Mouse (Mus musculus) heart, adult 2 months (tissue): ENCODE measurements around the gene Sigirr. TPM values are rescaled to one million over a fixed set of nuclear protein-coding genes. Genes with fewer than 3 reads are reported as not detected.

Experiments used
- DNase-seq, 2 experiments: peaks; one replicate each; pipeline ENCODE4 v3.0.0; 2021
- H3K27ac ChIP-seq: fragments of 200-600 bp; 2 replicates; pipeline ENCODE4 v1.8.1; 2022
- H3K27me3 ChIP-seq: fragments of 200-500 bp; 2 replicates; pipeline ENCODE4 v1.6.1; 2012; ENCODE audit warnings: mild to moderate bottlenecking, low read length, inconsistent platforms, mixed read lengths; ENCODE audit not compliant: control insufficient read depth, insufficient read depth
- H3K36me3 ChIP-seq: fragments of 200-500 bp; 2 replicates; pipeline ENCODE4 v1.6.1; 2012; ENCODE audit warnings: low read length, inconsistent platforms; ENCODE audit not compliant: control insufficient read depth, insufficient read depth
- H3K4me1 ChIP-seq: fragments of 200-500 bp; 2 replicates; pipeline ENCODE4 v1.6.1; 2011; ENCODE audit warnings: low read length; ENCODE audit not compliant: control insufficient read depth, insufficient read depth
- H3K4me3 ChIP-seq: fragments of 200-600 bp; 2 replicates; pipeline ENCODE4 v1.8.1; 2022
- H3K79me2 ChIP-seq: fragments of 200-500 bp; replicated peaks from 2 replicates; pipeline ENCODE4 v1.6.1; 2012; ENCODE audit warnings: mild to moderate bottlenecking, inconsistent platforms, low read length, moderate library complexity, mixed read lengths; ENCODE audit not compliant: control insufficient read depth, insufficient read depth
- H3K9ac ChIP-seq: fragments of 200-500 bp; 2 replicates; pipeline ENCODE4 v1.6.1; 2012; ENCODE audit warnings: low read depth, mild to moderate bottlenecking, control low read depth, inconsistent platforms, low read length, mixed read lengths
- CTCF ChIP-seq: fragments of 200-600 bp; IDR thresholded peaks from 2 replicates; pipeline ENCODE4 v1.8.1; 2022; ENCODE audit warnings: antibody characterized with exemption, mild to moderate bottlenecking, moderate library complexity
- EP300 ChIP-seq: fragments of 200-500 bp; IDR thresholded peaks from 2 replicates; pipeline ENCODE4 v1.6.1; 2011; ENCODE audit warnings: low read depth, low read length, control low read depth; ENCODE audit not compliant: insufficient read depth
- POLR2A ChIP-seq: fragments of 200-500 bp; IDR thresholded peaks from 2 replicates; pipeline ENCODE4 v1.6.1; 2011; ENCODE audit warnings: mild to moderate bottlenecking, low read depth, low read length, control low read depth; ENCODE audit not compliant: insufficient read depth
- WGBS: fragments of 180-500 bp; shearing (Covaris S2); methylation state at CpG from one replicate; pipeline ENCODE4 v1.1.7; 2018; 5-methylcytosine and 5-hydroxymethylcytosine counted together
- intact Hi-C: fragments of 180-260 bp; cut with DNase I; formaldehyde crosslinking; loops from one replicate; pipeline ENCODE4 v1.15.1; 2025
- polyA plus RNA-seq: library from polyadenylated mRNA; depleted of rRNA; stranded (reverse); fragments of >200 nt; gene quantifications from 2 replicates; pipeline ENCODE4 v1.2.3, GENCODE M21; 2012
- total RNA-seq, 2 experiments: library from RNA; stranded (reverse); gene quantifications; 2 replicates each; pipeline ENCODE4 v1.2.3; 2021

The Sigirr gene
- total and polyA plus RNA-seq, 3 experiments = 4.5 to 9.4 (median 7.0) TPM

- Histone ChIP-seq H3K27me3 (peaks cover 4% of the 10 kb centered on the region), H3K36me3 (no peaks in the 10 kb centered on the region), H3K4me1 (peaks cover 3% of the 10 kb centered on the region), H3K27ac (no peak overlapping the region), H3K4me3 (no peak overlapping the region), H3K79me2 (no peaks in the 10 kb centered on the region), H3K9ac (no peak overlapping the region)
- intact Hi-C loops = no loop called here
- DNase-seq = no peak
- no peak for TF ChIP-seq POLR2A
- TF ChIP-seq EP300 = no peak
- TF ChIP-seq CTCF = no peak
- WGBS = 17% methylated on average over 8 of the region's 8 CpGs
Measured at GRCm38 (mm10) chr7:141087894-141088293, 12.5 kb downstream of the Sigirr start.

DNA sequence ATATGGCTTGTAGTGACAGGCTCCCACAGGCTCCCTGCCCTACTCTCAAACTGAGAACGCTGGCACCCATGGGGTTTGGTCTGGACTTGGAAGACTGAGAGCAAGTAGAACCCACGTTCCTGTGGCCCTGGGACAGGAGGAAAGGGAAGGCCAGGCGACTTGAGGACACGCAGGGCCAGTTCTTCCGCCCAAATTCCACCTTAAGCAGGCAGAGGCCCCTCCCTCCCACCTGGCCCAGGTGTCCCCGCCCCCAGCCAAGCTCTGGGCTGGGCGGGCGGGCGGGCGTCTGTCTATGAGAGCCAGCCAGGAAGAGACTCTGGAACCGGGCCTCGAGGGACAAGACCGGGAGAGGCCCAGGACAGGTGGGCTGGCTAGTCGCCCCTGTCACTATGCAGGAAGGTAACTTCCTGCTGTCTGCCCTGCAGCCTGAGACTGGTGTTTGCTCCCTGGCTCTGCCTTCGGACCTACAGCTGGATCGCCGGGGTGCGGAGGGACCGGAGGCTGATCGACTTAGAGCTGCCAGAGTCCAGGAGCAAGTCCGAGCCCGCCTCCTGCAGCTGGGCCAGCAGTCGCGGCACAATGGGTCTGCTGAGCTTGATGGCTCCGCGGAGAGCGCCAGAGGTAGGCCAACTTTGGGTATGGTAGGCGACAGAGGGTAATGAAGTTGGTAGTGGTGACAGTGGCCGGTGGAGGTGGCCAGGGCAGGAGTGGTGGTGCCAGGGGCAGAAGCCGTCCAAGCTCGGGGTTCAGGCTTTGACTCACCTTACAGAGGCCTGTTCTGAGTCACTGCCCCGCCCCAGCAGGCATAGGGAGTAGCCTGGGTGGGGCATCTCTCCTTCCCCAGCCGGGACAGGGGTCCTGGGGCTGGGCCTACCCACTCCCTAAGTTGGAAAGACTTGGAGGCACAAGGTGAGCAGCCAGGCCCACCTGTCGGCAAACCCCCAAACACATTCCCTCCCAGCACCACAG, 20.6 kb downstream of the Sigirr start:
- no peak for TF ChIP-seq EP300
- TF ChIP-seq POLR2A = no peak
- no peak for TF ChIP-seq CTCF
- Histone ChIP-seq H3K36me3 (no peaks in the 10 kb centered on the region), H3K27ac (no peak overlapping the region), H3K27me3 (no peaks in the 10 kb centered on the region), H3K4me1 (no peaks in the 10 kb centered on the region), H3K79me2 (no peaks in the 10 kb centered on the region), H3K9ac (no peak overlapping the region), H3K4me3 (no peak overlapping the region)
- DNase-seq = no peak
- WGBS = 37% methylated on average over 34 of the region's 34 CpGs
- intact Hi-C loops = no loop called here

DNA sequence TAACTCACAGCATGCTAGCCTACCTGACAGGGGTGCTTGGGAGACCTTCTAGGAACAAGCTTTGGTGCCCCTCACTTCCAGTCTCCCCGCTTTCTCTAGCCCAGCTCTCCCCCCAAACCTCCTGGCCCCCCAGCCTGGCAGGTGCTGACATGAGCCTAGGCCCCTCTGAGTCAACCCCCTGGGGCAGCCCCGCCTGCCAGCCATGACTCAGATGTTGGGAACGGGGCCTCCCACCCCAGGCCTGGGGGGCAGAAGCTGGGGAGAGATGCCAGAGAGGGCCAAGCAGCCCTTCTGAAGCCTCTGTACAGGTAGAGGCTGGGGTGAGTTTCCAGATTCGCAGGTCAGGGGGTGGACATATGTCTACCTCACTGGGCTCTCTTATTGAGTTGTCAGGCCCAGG, 21.5 kb downstream of the Sigirr start:
- no peak overlapping the region for H3K4me3 ChIP-seq
- no peak for TF ChIP-seq POLR2A
- TF ChIP-seq EP300 = no peak
- TF ChIP-seq CTCF = no peak
- H3K27ac ChIP-seq = no peak overlapping the region
- DNase-seq = no peak
- no peaks in the 10 kb centered on the region for H3K27me3 ChIP-seq
- no peak overlapping the region for H3K9ac ChIP-seq
- no peaks in the 10 kb centered on the region for H3K4me1 ChIP-seq
- no peaks in the 10 kb centered on the region for H3K36me3 ChIP-seq
- intact Hi-C loops = no loop called here
- no peaks in the 10 kb centered on the region for H3K79me2 ChIP-seq
- WGBS = 80% methylated on average over 4 of the region's 4 CpGs

GRCm38 (mm10) chr7:141077841-141078240, 22.5 kb downstream of the Sigirr start, which contains the start of gene Pkp3:
TSS of gene Pkp3 (plus strand) at chr7:141078218.
- Histone ChIP-seq H3K9ac (no peak within 1 kb of the TSS), H3K27me3 (no peaks in the 10 kb centered on the region), H3K4me1 (no peaks in the 10 kb centered on the region), H3K36me3 (no peaks in the 10 kb centered on the region), H3K79me2 (no peaks in the 10 kb centered on the region), H3K27ac (no peak within 1 kb of the TSS), H3K4me3 (no peak within 1 kb of the TSS)
- WGBS = 93% methylated on average over 15 of the region's 15 CpGs
- TF ChIP-seq CTCF (no peak), EP300 (no peak), POLR2A (no peak)
- DNase-seq = no peak
- intact Hi-C loops = no loop called here

GRCm38 (mm10) chr7:141073782-141074181, 26.6 kb downstream of the Sigirr start:
- intact Hi-C loops = loop anchor here (5.0 kb wide), 1 partner anchor 104 kb away; no protein-coding TSS in a partner anchor
- Histone ChIP-seq H3K27ac (no peak overlapping the region), H3K79me2 (no peaks in the 10 kb centered on the region), H3K27me3 (peaks cover 3% of the 10 kb centered on the region; the same call in 1 of the 2 replicates), H3K36me3 (no peaks in the 10 kb centered on the region), H3K4me3 (no peak overlapping the region), H3K4me1 (no peaks in the 10 kb centered on the region; the same call in 1 of the 2 replicates), H3K9ac (no peak overlapping the region)
- WGBS = 69% methylated on average over 4 of the region's 4 CpGs
- TF ChIP-seq POLR2A = no peak
- no peak for DNase-seq
